Mouse (Mus musculus) monocyte, adult 5-6 weeks (primary cell): Measurements from ENCODE around the gene Mpzl3. TPM values are rescaled to one million over a fixed set of nuclear protein-coding genes. Genes with fewer than 3 reads are reported as not detected.
"Not testable (repeated sequence)": the region's sequence is repeated elsewhere in the genome, so short reads cannot be mapped to it uniquely, and the experiment has no call there.

ENCODE experiments used
- ATAC-seq: fragments of 153-309, 156-312 bp; replicated peaks from 2 replicates; pipeline ENCODE4 v1.8.0; 2017; ENCODE audit warnings: mild to moderate bottlenecking; ENCODE audit not compliant: low TSS enrichment, insufficient number of reproducible peaks, severe bottlenecking, poor library complexity, low FRiP score
- total RNA-seq: library from RNA; stranded (forward); fragments of 200-1000, 200-491, 200-594 nt; gene quantifications from 3 replicates; pipeline ENCODE4 v1.2.3, GENCODE M21; 2017

The Mpzl3 gene
- 5.0 to 6.5 TPM (median 5.9 TPM) in 3 replicates for total RNA-seq

GRCm38 (mm10) chr9:45055082-45055713 is at the start of gene Mpzl3:
TSS of gene Mpzl3 (plus strand) at chr9:45055186.
- peak; percentile 68 for ATAC-seq

DNA sequence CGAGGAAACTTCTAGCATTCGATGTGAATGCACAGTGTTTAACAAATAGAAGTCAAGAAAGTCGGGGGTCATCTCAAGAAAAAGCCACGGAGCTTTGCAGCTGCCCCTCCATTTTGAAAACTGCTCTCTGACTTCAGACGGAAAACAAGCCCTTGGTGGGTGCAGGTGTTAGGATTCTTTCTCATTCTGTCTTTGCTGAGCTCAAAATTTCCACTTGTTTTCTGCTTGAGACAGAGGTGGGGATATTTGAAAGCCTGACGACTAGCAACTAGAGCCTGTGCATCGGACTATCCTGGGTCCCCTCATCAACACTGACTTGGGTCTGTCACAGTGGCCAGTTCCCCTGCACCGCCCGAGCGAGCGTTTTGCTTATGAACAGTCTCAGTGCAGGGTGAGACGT is 47.6 kb upstream of the Mpzl3 start:
- ATAC-seq: no peak

- ATAC-seq: no peak
Observed at GRCm38 (mm10) chr9:45008342-45008741, 46.6 kb upstream of the Mpzl3 start.

GRCm38 (mm10) chr9:45009180-45010078 is 45.6 kb upstream of the Mpzl3 start, which contains the start of gene Cd3e:
TSS of gene Cd3e (minus strand) at chr9:45009627.
- no peak for ATAC-seq

- no peak for ATAC-seq
Observed at GRCm38 (mm10) chr9:45010461-45010860, 44.5 kb upstream of the Mpzl3 start.

- no peak for ATAC-seq
Observed at GRCm38 (mm10) chr9:45011291-45011690, 43.7 kb upstream of the Mpzl3 start.

DNA sequence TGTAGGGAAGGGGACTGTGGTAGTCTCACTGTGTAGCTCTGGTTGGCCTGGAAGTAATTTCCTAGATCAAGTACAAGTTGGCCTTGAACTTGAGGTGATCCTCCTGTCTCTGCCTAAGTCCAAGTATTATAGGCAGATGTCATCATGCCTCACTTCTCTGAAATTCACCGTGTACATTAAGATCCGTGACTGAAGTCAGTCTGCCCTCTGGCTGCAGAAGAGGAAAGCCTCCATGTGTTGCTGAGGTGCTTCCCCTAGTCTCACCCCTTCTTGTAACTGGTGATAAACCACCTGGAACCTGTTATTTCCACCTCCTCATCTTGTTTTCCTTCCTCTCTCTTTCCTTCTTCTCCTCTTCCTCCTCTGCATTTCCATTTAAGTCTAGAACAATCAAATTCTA is 40.1 kb upstream of the Mpzl3 start:
- ATAC-seq: no peak

DNA sequence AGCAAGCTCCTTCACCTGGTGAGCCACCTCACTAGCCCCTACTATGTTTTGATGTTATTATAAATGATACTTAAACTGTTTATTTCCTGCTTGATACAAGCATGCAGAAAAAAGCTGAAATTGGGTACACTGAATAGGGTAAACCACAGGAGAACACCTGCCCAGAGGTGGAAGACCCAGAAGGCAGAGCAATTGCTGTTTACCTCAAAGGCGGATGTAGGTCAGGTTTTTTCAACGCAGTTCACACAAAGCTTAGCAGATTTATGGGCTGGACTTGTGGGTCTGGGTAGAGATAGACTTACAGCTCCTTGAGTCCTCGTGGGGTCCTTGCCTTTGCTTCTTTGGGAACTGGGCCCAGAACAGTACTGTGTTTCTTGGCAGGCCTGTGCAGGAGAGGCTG is 39.1 kb upstream of the Mpzl3 start:
- no peak for ATAC-seq

DNA sequence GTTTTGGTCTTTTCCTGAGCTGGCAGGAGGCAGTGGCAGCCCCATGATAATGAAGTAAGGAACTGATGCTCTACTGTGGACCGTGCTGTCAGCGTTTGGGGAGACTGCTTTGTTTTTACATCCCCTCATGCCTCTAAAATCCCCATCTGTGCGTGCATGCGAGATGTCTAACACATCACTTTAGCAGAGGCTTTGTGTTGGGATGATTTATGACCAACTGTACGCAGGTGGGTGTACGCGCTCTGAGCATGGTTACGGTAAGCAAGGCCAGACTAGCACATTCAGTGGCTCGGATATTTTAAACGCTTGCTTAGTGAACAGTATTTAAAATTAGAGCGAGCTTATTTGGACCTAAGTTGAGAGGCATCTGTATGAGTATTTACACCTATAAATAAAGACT is 37.0 kb upstream of the Mpzl3 start:
- no peak for ATAC-seq

DNA sequence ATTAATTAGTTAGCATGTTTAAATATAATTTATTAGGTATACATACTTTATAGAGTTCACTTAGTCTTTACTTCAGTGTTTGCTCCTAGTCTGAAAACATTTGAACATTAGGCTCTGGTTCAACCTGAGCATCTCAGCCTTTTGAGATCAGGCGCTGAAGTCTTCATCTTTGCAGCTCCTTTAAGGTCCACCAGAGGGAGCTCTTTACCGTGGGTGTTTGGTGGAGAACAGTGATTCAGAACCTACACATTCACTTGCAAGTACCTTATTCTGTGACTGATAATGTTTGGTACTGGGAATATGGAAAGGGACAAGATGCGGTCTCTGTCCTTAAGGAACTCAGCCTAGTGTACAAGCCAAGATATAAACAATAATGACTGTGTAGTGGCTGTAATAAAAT is 32.2 kb upstream of the Mpzl3 start:
- ATAC-seq: peak; percentile 89

- no peak for ATAC-seq
Observed at GRCm38 (mm10) chr9:45023638-45024037, 31.3 kb upstream of the Mpzl3 start.

DNA sequence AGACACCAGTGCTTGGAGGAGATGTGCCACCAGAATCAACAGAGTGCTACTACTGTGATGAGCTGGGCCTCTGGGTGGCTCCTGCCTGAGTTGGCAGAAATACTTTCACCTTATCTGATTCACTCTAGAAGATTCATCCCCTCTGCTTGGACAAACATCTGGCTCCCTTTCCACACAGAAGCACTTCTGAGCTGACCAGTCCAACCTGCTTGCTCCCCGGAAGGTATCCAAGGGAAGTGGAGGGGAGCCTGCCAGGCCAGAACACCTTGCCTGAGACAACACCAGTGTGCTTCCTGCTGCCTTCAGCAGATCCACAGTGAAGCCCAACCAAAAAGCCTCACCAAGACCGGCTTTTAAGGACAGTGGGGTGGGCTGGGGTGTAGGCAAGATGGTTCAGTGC is 30.8 kb upstream of the Mpzl3 start:
- no peak for ATAC-seq

DNA sequence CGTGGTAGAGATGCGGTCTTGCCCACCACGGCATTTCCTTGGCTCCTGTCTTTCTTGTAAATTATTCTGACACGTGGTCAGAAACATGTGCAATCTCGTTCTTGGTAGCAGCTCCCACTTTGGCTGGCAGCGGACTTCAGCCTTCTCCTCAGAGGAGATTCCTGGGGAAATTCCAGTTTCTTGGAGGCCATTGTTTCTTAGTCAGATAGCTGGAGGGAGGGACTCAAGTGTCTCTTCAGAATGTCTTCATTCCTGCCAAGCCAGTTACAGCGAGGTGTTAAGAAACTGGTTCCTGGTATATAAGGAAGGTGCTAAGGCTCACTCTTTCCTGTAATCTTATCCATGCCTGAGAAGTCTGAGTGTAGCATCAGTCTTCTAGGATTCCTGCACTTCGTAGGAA is 27.6 kb upstream of the Mpzl3 start:
- ATAC-seq: no peak

GRCm38 (mm10) chr9:45030341-45030740 is 24.6 kb upstream of the Mpzl3 start:
- no peak for ATAC-seq

DNA sequence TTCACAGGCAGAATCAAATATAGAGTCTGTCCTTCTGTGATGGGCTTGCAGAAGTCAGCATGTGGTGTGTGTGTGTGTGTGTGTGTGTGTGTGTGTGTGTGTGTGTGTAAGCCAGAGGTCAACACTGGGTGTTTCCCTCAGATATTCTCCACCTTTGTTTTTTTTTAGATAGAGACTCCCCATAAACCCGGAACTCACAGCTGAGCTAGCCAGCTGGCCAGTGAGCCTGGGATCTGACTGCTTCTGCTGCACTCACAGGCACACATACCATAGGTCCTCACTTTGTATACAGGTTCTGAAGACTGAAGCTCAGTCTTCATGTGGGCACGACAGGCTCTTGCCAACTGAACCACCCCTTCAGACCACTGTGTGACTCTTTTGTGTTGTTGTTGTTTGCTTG is 22.7 kb upstream of the Mpzl3 start:
- no peak for ATAC-seq

DNA sequence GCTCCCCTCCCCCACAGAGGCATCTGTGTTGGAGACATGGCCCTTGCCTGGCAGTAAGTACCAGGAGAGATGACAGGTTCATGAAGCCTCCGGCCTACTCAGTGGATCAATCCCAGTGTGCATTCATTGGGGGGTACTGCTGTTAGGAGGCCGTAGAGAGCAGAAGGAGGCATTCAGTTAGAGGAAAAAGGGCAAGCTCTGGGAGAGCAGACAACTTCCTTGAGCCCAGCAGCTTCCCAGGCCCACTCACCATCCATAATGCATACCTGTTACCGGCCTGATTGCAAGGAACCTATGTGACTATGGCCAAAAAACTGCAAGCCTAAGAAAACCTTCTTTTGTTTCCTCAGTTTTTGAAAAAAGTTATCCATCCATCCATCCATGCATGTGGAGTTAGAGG is 20.5 kb upstream of the Mpzl3 start:
- ATAC-seq: no peak

DNA sequence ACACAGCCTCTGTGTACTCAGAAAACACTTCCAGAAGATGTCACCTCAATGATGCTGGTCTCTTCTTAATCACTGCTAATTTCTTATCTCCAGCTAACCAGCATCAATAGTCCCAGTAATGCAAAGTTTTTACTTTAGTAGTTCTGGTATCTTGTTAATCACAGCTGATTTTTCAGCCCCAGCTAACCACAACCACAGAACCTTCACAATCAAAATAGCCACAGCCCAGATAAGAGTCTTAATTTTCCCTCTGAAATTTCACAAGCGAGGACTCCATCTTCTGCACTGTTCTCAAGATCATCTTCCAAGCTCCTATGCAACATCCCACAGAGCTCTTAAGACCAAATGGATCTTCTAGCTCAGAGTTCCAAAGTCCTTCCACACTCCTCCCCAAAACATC is 17.2 kb upstream of the Mpzl3 start:
- not testable (repeated sequence) for ATAC-seq

GRCm38 (mm10) chr9:45039499-45039898 is 15.5 kb upstream of the Mpzl3 start, which contains the start of gene Mpzl2:
TSS of gene Mpzl2 (plus strand) at chr9:45039799.
- ATAC-seq: no peak

DNA sequence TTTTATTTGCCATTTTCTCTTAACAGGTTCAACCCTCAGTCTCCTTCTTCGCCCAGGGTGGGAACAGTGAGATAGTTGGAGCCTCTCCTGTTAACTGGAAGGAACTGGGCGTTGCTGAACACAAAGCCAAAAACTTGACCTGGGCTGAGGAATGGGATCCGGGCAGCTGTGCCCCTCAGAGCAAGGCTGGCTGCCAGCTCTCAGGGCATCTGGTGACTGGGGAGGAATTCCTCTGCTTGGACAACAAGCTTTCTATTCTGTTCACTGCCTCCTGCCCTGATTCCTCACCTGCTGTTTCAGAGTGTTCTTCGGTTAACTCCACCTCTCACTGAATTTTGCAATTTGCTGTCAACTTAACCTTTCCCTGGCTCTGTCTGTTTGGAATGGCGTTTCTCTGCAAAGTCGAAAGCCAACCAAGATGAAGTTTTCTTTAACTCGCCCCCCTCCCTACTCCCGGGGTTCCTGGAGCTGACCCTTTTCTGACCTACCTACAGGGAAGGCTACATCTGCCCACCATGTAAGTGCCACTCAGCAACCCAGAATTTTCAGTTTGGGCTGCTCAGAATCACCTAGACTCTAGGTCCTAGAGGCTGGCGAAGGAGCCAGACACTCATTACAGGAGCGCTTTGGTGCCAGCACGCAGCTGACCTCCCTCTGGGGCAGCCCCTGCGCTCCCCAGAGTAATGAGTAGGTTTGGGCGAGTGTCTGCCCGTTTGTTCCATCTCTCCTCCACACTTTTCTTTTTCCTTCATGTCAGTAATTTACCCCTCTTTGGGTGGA is 14.7 kb upstream of the Mpzl3 start:
- no peak for ATAC-seq
